Mouse (Mus musculus) erythroid progenitor cell, adult 5-6 weeks (primary cell): ENCODE measurements around the gene Lyrm1. TPM values are rescaled to one million over a fixed set of nuclear protein-coding genes. Genes with fewer than 3 reads are reported as not detected.

ENCODE experiments used
- ATAC-seq: replicated peaks from 2 replicates; pipeline ENCODE4 v1.8.0; 2016; ENCODE audit warnings: moderate number of reproducible peaks, mild to moderate bottlenecking, moderate TSS enrichment, inconsistent platforms; ENCODE audit not compliant: poor library complexity, low FRiP score, severe bottlenecking
- total RNA-seq, 2 experiments: library from RNA; stranded (forward) in 1 of 2; stranded (reverse) in 1 of 2; fragments of 150-400 nt in 1 of 2; fragments of 186-747, 209-891 nt in 1 of 2; gene quantifications; 2 replicates each; pipeline versions ENCODE4 v1.2.3 to v1.2.4; 2015 to 2017; ENCODE audit warnings: low replicate concordance in 2 of 2

Gene Lyrm1
- total RNA-seq (2015; ENCODE audit: low replicate concordance) (5.0 TPM in 1 of 2 replicates, not detected in the other), total RNA-seq (2017; ENCODE audit: low replicate concordance) (3.2 TPM in 1 of 2 replicates, not detected in the other)

DNA sequence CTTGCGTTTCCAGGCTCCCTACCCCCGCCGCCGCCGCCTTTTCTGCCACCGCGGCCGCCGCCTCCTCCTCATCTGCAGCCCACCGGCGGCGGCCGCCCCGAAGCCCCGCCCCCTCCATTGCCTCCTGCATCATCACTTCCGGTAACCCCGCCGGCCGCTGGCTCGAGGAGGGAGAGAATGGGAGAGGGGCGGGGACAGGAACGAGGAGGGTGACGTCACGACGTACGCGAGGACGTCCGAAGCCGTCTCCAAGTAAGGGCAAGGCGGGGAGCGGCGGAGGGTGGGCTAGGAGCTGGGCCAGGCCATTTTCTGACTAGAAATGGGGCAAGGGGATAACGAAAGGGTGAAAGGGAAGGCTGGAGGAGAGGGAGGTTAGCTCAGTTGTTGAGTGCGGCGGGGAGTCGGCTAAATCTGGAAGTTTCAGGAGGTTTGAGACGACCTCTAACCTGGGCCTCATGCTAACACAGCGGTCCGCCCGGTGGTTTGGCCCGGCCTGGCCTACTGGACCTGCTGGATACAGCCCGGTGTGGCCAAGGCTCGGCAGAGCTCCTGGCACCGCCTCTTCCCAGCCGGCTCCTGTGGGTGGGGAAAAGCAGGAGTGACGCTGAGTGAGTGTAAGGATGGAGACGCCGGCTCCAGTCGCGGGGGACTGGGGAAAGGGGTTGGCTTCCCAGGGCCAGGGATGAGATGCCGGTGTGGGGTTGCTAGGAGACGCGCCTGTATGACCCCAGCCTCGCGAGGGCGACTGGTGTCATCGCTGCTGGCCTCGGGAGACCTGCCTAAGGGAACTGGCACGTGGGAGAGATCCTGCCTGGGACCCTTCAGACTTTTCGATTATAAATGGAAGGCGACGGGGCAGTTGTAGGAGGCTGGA lies at the start of gene Lyrm1, which contains the start of gene Dcun1d3:
Gene Lyrm1, plus strand, starts transcription at position 223 of the 874 bp plus-strand sequence.
Gene Dcun1d3, minus strand, starts transcription at position 660 of the 874 bp plus-strand sequence.
- ATAC-seq: peak; percentile 99

DNA sequence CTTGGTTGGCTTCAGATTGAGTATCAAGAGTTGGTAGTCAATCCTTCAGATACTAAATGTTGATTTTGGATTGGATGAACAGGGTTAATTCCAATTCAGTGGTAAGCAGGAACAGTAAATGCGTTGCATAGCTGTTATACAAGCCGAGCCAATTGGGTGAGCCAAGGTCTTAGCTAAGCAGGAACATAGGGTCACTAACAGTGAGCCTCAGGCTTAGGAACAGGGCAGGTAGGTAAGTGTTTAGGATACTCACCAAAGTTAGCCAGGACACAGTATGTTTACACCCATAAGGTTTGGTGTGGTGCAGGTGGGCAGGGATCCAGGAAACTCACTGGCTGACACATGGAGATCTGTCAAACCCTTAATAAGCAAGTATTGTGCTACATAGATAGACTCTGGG lies 48.3 kb upstream of the Lyrm1 start:
- ATAC-seq: no peak

GRCm38 (mm10) chr7:119849096-119849495 lies 46.6 kb upstream of the Lyrm1 start:
- 0 out of 2 replicates have a peak, but pooled peaks have one; percentile 57 for ATAC-seq

DNA sequence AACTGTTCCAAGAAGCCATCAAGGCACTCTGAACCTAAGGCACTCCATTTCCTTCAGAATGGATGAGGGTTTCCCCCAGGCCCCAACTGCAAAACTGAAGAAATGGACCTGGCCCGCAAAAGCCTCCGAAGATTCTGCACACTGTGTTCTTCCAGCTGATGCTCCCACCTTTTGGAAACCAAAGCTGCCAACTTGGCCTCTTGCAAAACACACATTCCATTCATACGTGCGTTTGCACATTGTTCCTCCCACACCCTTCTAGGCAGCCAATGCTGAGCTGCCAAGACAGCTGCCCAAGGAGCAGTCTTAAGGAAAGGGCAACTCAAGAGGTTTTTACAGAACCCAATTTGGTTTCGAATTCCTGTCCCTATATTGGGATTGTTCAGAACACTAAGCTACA lies 44.9 kb upstream of the Lyrm1 start:
- no peak for ATAC-seq

GRCm38 (mm10) chr7:119852494-119852893 lies 43.2 kb upstream of the Lyrm1 start:
- no peak for ATAC-seq

DNA sequence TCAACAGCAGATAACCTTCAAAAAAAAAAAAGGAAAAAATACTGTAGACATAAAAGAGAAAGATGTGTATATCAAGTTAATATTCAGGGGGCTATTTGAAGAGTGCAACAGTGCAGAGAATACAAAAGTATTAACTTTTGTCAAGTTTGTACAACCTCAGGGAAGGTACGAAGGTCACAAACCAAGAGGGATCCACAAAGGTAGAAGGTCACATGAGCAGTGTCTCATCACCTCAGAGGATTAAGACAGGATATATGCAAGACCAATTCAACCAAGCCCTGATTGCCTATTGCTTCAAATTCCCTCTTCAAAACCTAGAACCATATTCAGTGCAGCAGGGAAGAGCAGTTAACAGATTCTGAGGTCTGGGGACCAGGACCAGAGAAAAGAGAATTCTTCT lies 42.5 kb upstream of the Lyrm1 start:
- no peak for ATAC-seq

DNA sequence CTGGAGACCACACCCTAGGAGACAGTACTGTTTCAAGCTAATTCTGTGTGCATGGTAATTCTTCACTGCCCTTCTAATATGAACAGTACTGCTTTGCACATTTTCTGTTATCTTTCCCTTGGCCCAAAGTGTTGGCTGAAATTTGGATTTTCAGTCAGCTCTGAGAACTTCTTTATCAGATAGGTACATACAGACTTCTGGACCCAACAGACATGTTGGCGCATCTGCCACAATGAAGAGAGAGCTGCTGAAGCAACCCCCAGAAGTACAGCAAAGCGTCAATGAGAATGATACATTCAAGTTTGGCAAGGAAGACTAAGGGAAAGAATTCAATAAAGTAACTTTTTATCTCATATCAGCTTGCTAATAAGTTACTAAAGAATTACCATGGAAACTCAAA lies 41.3 kb upstream of the Lyrm1 start:
- no peak for ATAC-seq

- no peak for ATAC-seq
Measured at GRCm38 (mm10) chr7:119855031-119855430, 40.6 kb upstream of the Lyrm1 start.

GRCm38 (mm10) chr7:119859476-119859875 lies 36.2 kb upstream of the Lyrm1 start:
- no peak for ATAC-seq

DNA sequence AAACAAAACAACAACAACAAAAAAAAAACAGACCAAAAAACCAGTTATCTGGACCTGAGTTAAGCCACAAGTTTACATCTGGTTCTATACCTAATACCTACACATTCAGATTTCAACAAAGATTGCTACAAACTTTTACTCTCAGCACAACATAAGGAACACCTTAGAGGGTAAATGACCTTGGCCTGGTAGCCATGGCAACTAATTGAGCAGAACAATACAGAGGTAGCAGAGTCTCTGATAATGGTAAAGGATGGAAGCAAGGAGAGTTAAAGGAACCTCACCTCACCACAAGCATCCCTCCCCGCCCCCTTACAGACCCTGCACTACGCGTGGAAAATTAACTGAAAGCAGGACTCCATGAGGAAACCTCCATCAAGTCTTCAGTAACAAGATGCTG lies 35.5 kb upstream of the Lyrm1 start:
- ATAC-seq: no peak

GRCm38 (mm10) chr7:119860554-119860953 lies 35.1 kb upstream of the Lyrm1 start:
- ATAC-seq: no peak

- ATAC-seq: no peak
Measured at GRCm38 (mm10) chr7:119860971-119861334, 34.7 kb upstream of the Lyrm1 start.

DNA sequence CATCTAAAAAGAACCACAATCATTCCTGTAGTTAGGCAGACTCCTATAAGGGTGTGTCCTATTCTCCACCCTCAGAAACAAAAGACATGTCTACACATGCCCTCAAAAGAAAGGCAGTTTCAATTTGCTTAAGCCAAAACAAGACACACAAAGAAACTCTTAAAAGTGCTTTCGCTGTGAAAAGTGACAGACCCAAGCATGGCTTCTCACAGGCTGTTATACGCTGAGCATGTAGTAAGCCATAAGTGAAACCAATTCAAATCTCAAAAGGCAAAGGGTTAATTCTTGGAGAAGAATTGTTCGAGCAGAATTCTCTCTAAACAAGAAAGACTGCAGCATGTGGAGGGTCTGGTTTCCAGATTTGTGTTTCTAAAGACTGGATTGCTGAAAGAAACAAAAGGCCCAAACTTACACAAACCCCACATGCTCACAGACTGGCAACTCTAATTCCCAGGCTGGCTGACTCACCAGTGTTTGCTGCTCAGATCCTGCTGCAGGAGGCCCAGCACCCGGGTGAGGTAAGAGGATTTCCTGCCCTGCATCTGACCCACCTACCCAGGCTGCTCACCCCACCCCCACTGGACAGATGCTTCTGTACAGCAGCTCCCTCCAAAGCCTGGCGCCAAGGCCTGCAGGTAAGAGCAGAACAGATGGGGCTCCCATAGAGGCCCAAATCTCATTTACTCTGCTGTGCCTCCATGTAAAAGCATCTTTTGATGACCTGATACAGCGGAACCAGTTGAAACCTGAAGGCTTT lies 34.1 kb upstream of the Lyrm1 start:
- ATAC-seq: no peak

- no peak for ATAC-seq
Measured at GRCm38 (mm10) chr7:119862167-119862566, 33.5 kb upstream of the Lyrm1 start.

- no peak for ATAC-seq
Measured at GRCm38 (mm10) chr7:119864500-119864899, 31.2 kb upstream of the Lyrm1 start.

GRCm38 (mm10) chr7:119866136-119866535 lies 29.5 kb upstream of the Lyrm1 start:
- no peak for ATAC-seq

GRCm38 (mm10) chr7:119872204-119872603 lies 23.5 kb upstream of the Lyrm1 start:
- ATAC-seq: no peak

GRCm38 (mm10) chr7:119873050-119873449 lies 22.6 kb upstream of the Lyrm1 start:
- no peak for ATAC-seq

- ATAC-seq: no peak
Measured at GRCm38 (mm10) chr7:119875776-119876440, 19.8 kb upstream of the Lyrm1 start.

DNA sequence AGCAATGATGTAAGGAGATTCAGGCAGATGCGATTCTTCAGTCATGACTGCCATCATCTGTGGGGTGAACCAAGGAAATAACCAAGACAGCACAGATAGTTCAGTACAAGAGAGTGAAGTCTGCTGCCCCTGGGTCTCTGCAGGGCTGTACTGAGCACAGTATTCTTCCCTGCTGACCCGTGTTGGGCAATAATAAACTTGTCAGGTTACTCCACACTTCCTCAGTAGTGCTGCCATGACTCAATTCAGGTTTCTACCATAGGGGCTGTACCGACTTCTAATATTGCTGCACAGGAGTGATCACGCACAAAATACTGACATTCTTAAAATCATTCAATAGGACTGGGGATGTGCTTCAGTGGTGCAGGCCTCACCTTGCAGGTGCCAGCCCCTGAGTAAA lies 16.5 kb upstream of the Lyrm1 start:
- no peak for ATAC-seq
